Mouse (Mus musculus): ENCODE measurements around the gene Tcp11. TPM values are rescaled to one million over a fixed set of nuclear protein-coding genes. Genes with fewer than 3 reads are reported as not detected.

Gene Tcp11
- polyA plus RNA-seq, 1 experiment from 2014 or later, result 1.1 TPM

DNA sequence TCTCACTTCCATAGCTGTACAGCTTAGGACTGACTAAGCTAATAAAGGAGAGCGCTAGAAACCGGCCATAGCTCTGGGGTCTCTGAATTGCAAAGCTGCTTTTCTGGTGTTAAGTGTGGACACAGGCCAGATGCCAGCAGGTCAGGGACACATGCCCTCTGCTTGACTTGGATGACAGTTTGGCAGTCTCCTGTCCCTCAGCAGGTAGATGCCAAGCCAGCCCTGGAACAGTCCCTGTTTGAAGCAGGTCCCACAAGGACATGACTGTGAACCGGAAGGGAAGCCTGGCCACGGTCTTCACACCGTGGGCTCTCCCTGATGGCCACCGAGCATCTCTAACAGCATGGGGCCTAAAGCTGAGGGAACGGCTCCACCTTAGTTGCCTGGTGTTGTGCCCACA, 17.7 kb downstream of the Tcp11 start:
- Histone ChIP-seq H3K36me3 (ENCODE audit: control insufficient read depth, insufficient read depth, low read length) (peaks cover 18% of the 10 kb centered on the region; the same call in 1 of the 2 replicates), H3K9me3 (ENCODE audit: control insufficient read depth, low read length) (no peaks in the 10 kb centered on the region), H3K27me3 (ENCODE audit: control insufficient read depth, insufficient read depth, low read length) (no peaks in the 10 kb centered on the region), H3K4me3 (ENCODE audit: low read depth, low read length) (no peak overlapping the region), H3K27ac (replicated peaks) (no peak overlapping the region), H3K4me2 (replicated peaks; ENCODE audit: low read depth) (no peak overlapping the region), H3K9ac (ENCODE audit: low read length) (no peak overlapping the region), H3K4me1 (replicated peaks; ENCODE audit: control insufficient read depth, insufficient read depth) (no peaks in the 10 kb centered on the region)
- ATAC-seq (ENCODE audit: low FRiP score, low TSS enrichment) (no peak), DNase-seq (ENCODE audit: low spot score) (no peak)
- 84% methylated on average over 7 of the region's 7 CpGs for WGBS
- TF ChIP-seq CTCF (IDR thresholded peaks at IDR 0.05; ENCODE audit: low read depth), result no peak

DNA sequence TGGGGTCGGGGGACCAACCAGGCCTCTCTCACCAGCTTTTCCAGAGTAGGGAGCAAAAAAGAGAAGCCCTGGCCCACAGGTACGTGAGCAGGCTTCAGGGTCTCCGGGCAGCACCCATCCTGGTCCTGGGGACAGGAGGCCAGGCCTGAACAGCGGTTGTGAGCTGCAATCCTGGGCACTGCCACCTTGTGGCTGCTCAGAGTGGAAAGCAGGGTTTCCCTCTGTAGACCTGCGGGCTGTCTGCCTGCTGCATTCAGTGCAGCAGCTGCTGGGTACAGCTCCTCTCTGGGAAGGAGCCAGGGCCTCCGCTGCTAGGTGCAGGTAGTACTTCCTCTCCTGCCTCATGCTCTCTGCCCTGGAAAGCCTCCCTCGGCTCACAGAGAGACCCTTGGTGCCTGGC, 19.0 kb downstream of the Tcp11 start:
- no peaks in the 10 kb centered on the region for H3K9me3 ChIP-seq (ENCODE audit: control insufficient read depth, low read length)
- H3K4me3 ChIP-seq (ENCODE audit: low read depth, low read length), result no peak overlapping the region
- TF ChIP-seq CTCF (IDR thresholded peaks at IDR 0.05; ENCODE audit: low read depth) (peak; percentile 76), EP300 (optimal IDR thresholded peaks at IDR 0.05) (no peak)
- H3K36me3 ChIP-seq (ENCODE audit: control insufficient read depth, insufficient read depth, low read length), result peaks cover 18% of the 10 kb centered on the region; the same call in 1 of the 2 replicates
- no peaks in the 10 kb centered on the region for H3K4me1 ChIP-seq (replicated peaks; ENCODE audit: control insufficient read depth, insufficient read depth)
- ATAC-seq (ENCODE audit: low FRiP score, low TSS enrichment), result peak; percentile 53
- peak; percentile 41 for DNase-seq (ENCODE audit: low spot score)
- peak overlapping the region; percentile 35; the same call in 1 of the 2 replicates for H3K27ac ChIP-seq (replicated peaks)
- no peak overlapping the region for H3K9ac ChIP-seq (ENCODE audit: low read length)
- H3K4me2 ChIP-seq (replicated peaks; ENCODE audit: low read depth), result no peak overlapping the region
- no peaks in the 10 kb centered on the region for H3K27me3 ChIP-seq (ENCODE audit: control insufficient read depth, insufficient read depth, low read length)
- WGBS, result 45% methylated on average over 7 of the region's 7 CpGs

GRCm38 (mm10) chr17:28060681-28061080, 19.8 kb downstream of the Tcp11 start:
- no peaks in the 10 kb centered on the region for H3K9me3 ChIP-seq (ENCODE audit: control insufficient read depth, low read length)
- ATAC-seq (ENCODE audit: low FRiP score, low TSS enrichment) (no peak), DNase-seq (ENCODE audit: low spot score) (no peak)
- H3K27ac ChIP-seq (replicated peaks), result no peak overlapping the region
- H3K4me3 ChIP-seq (ENCODE audit: low read depth, low read length), result no peak overlapping the region
- H3K4me1 ChIP-seq (replicated peaks; ENCODE audit: control insufficient read depth, insufficient read depth), result no peaks in the 10 kb centered on the region
- no peaks in the 10 kb centered on the region for H3K27me3 ChIP-seq (ENCODE audit: control insufficient read depth, insufficient read depth, low read length)
- H3K4me2 ChIP-seq (replicated peaks; ENCODE audit: low read depth), result no peak overlapping the region
- 83% methylated on average over 11 of the region's 11 CpGs for WGBS
- TF ChIP-seq EP300 (optimal IDR thresholded peaks at IDR 0.05), result no peak
- no peak for TF ChIP-seq CTCF (IDR thresholded peaks at IDR 0.05; ENCODE audit: low read depth)
- peaks cover 18% of the 10 kb centered on the region; the same call in 1 of the 2 replicates for H3K36me3 ChIP-seq (ENCODE audit: control insufficient read depth, insufficient read depth, low read length)
- no peak overlapping the region for H3K9ac ChIP-seq (ENCODE audit: low read length)

- peaks cover 35% of the 10 kb centered on the region for H3K36me3 ChIP-seq (ENCODE audit: control insufficient read depth, insufficient read depth, low read length)
- DNase-seq (ENCODE audit: low spot score) (no peak), ATAC-seq (ENCODE audit: low FRiP score, low TSS enrichment) (no peak)
- no peak overlapping the region for H3K4me2 ChIP-seq (replicated peaks; ENCODE audit: low read depth)
- H3K27me3 ChIP-seq (ENCODE audit: control insufficient read depth, insufficient read depth, low read length), result no peaks in the 10 kb centered on the region
- TF ChIP-seq CTCF (IDR thresholded peaks at IDR 0.05; ENCODE audit: low read depth) (no peak), EP300 (optimal IDR thresholded peaks at IDR 0.05) (no peak)
- H3K4me1 ChIP-seq (replicated peaks; ENCODE audit: control insufficient read depth, insufficient read depth), result no peaks in the 10 kb centered on the region
- no peaks in the 10 kb centered on the region for H3K9me3 ChIP-seq (ENCODE audit: control insufficient read depth, low read length)
- no peak overlapping the region for H3K27ac ChIP-seq (replicated peaks)
- H3K9ac ChIP-seq (ENCODE audit: low read length), result no peak overlapping the region
- no peak overlapping the region for H3K4me3 ChIP-seq (ENCODE audit: low read depth, low read length)
- WGBS, result 89% methylated on average over 13 of the region's 13 CpGs
Observed at GRCm38 (mm10) chr17:28058346-28058745, 22.1 kb downstream of the Tcp11 start.

DNA sequence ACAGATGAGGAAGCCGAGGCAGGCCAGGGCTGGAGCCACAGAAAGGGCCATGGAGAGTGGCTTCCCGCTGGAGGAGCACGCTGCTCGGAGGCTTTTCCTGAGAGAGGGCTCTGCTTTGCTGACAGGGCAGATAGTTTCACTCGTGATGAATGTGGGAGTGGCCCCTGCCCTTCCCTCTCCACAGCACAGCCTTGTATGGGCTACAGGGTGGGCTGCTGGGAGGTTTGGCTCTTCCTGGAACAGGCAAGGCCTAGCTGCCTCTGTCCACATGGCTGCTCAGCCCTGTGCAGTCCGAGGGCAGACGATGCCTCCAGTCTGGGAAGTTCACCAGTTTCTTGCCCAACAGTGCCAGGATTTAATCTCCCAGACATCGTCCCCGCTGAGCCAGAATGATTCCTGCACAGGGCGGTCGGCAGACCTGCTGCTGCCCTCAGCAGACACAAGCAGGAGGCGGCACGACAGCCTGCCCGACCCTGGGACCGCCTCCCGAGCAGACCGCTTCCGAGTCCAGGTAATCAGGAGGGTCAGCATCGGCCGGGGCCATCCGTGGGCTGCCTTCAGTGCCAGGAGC, 28.1 kb downstream of the Tcp11 start:
- DNase-seq (ENCODE audit: low spot score), result no peak
- no peak overlapping the region for H3K4me2 ChIP-seq (replicated peaks; ENCODE audit: low read depth)
- peaks cover 26% of the 10 kb centered on the region for H3K36me3 ChIP-seq (ENCODE audit: control insufficient read depth, insufficient read depth, low read length)
- H3K9ac ChIP-seq (ENCODE audit: low read length), result 0 out of 2 replicates have a peak overlapping the region, but pooled peaks have one; percentile 13
- no peaks in the 10 kb centered on the region for H3K4me1 ChIP-seq (replicated peaks; ENCODE audit: control insufficient read depth, insufficient read depth)
- TF ChIP-seq CTCF (IDR thresholded peaks at IDR 0.05; ENCODE audit: low read depth), result no peak
- TF ChIP-seq EP300 (optimal IDR thresholded peaks at IDR 0.05), result no peak
- H3K9me3 ChIP-seq (ENCODE audit: control insufficient read depth, low read length), result no peaks in the 10 kb centered on the region
- H3K4me3 ChIP-seq (ENCODE audit: low read depth, low read length), result no peak overlapping the region
- H3K27me3 ChIP-seq (ENCODE audit: control insufficient read depth, insufficient read depth, low read length), result no peaks in the 10 kb centered on the region
- 71% methylated on average over 21 of the region's 21 CpGs for WGBS
- no peak for ATAC-seq (ENCODE audit: low FRiP score, low TSS enrichment)
- H3K27ac ChIP-seq (replicated peaks), result no peak overlapping the region

- Histone ChIP-seq H3K4me2 (replicated peaks; ENCODE audit: low read depth) (no peak overlapping the region), H3K9ac (ENCODE audit: low read length) (no peak overlapping the region), H3K27me3 (ENCODE audit: control insufficient read depth, insufficient read depth, low read length) (no peaks in the 10 kb centered on the region), H3K4me1 (replicated peaks; ENCODE audit: control insufficient read depth, insufficient read depth) (no peaks in the 10 kb centered on the region), H3K9me3 (ENCODE audit: control insufficient read depth, low read length) (no peaks in the 10 kb centered on the region), H3K27ac (replicated peaks) (no peak overlapping the region), H3K36me3 (ENCODE audit: control insufficient read depth, insufficient read depth, low read length) (peaks cover 36% of the 10 kb centered on the region), H3K4me3 (ENCODE audit: low read depth, low read length) (no peak overlapping the region)
- no peak for ATAC-seq (ENCODE audit: low FRiP score, low TSS enrichment)
- DNase-seq (ENCODE audit: low spot score), result no peak
- TF ChIP-seq EP300 (optimal IDR thresholded peaks at IDR 0.05), result no peak
- no peak for TF ChIP-seq CTCF (IDR thresholded peaks at IDR 0.05; ENCODE audit: low read depth)
- 81% methylated on average over 8 of the region's 8 CpGs for WGBS
Observed at GRCm38 (mm10) chr17:28050210-28050609, 30.2 kb downstream of the Tcp11 start.
